Mouse (Mus musculus): ENCODE data around the gene Stx3. TPM values are rescaled to one million over a fixed set of nuclear protein-coding genes. Genes with fewer than 3 reads are reported as not detected.

Stx3 gene
- polyA plus RNA-seq, 1 experiment from 2014 or later: 11.2 TPM

DNA sequence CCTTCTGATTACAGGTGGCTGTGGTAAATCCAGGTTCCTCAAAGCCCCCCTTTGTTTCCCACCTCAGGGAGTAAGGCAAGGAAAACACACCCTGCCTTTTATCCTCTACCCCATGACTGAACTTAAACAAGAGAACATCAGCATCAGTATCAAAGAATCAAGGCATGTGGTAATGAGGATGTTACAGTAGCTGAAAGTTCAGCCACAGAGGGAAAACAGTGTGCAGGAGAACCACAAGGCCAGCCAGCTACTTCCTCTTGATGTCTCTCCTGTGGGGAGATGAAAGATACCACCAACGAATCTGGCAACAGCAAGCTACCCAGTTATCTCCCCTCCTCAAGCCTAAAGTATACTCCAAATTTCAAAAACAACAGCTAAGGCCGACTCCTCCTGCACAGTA, 12.0 kb downstream of the Stx3 start:
- Histone ChIP-seq H3K36me3 (no peaks in the 10 kb centered on the region), H3K4me2 (no peak overlapping the region), H3K9ac (no peak overlapping the region), H3K9me3 (no peaks in the 10 kb centered on the region), H3K4me1 (0 out of 2 replicates have a peak, but pooled peaks cover 3% of the 10 kb centered on the region), H3K4me3 (no peak overlapping the region), H3K27me3 (no peaks in the 10 kb centered on the region), H3K27ac (no peak overlapping the region)
- ATAC-seq (ENCODE audit: insufficient number of reproducible peaks, insufficient read depth, low FRiP score, low TSS enrichment, low read depth): no peak
- WGBS: 63% methylated on average over 2 of the region's 2 CpGs

DNA sequence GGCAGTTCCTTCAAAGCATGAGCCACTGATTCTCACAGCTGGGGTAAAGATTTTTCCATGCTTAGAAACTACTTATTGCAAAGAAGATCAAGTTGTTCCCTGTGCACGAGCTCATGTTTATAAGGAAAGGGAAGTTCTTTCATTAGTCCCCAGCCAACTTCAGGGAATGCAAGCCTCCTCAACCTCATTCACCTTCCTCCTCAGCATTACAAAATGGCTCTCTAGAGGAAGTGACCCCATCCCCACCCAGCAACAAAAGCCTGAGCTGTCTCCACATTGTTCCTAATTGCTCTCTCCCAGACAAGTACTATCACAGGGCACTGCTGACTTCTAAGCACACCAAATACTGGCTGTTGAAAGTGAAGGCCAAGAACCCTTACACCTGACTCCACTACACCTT, 14.8 kb downstream of the Stx3 start:
- Histone ChIP-seq H3K27ac (no peak overlapping the region), H3K9me3 (no peaks in the 10 kb centered on the region), H3K36me3 (no peaks in the 10 kb centered on the region), H3K9ac (no peak overlapping the region), H3K27me3 (no peaks in the 10 kb centered on the region), H3K4me1 (no peaks in the 10 kb centered on the region), H3K4me3 (no peak overlapping the region), H3K4me2 (no peak overlapping the region)
- no peak for ATAC-seq (ENCODE audit: insufficient number of reproducible peaks, insufficient read depth, low FRiP score, low TSS enrichment, low read depth)
- 62% methylated on average over 1 of the region's 1 CpGs for WGBS

GRCm38 (mm10) chr19:11800531-11801315, 18.5 kb downstream of the Stx3 start:
- WGBS: 74% methylated on average over 8 of the region's 8 CpGs
- Histone ChIP-seq H3K4me2 (no peak overlapping the region), H3K27ac (no peak overlapping the region), H3K9ac (no peak overlapping the region), H3K36me3 (no peaks in the 10 kb centered on the region), H3K4me1 (no peaks in the 10 kb centered on the region), H3K4me3 (no peak overlapping the region), H3K9me3 (no peaks in the 10 kb centered on the region), H3K27me3 (no peaks in the 10 kb centered on the region)
- ATAC-seq (ENCODE audit: insufficient number of reproducible peaks, insufficient read depth, low FRiP score, low TSS enrichment, low read depth): no peak

DNA sequence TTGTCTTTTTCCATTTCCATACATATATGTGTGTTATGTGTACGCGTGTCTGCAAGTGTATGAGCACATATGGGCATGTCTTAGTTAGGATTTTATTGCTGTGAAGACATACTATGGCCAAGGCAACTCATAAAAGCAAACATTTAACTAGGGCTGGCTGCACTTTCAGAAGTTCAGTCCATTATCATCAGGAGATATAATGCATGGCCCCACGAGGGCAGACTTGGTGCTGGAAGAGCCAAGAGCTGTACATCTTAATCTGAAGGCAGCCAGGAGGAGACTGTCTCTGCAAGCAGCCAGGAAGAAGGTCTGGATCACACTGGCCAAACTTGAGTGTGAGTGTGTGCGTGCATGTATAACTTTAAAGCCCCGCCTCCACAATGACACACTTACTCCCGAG, 24.8 kb downstream of the Stx3 start:
- Histone ChIP-seq H3K27ac (no peak overlapping the region), H3K4me1 (no peaks in the 10 kb centered on the region), H3K4me3 (no peak overlapping the region), H3K36me3 (no peaks in the 10 kb centered on the region), H3K27me3 (no peaks in the 10 kb centered on the region), H3K4me2 (no peak overlapping the region), H3K9me3 (no peaks in the 10 kb centered on the region), H3K9ac (no peak overlapping the region)
- ATAC-seq (ENCODE audit: insufficient number of reproducible peaks, insufficient read depth, low FRiP score, low TSS enrichment, low read depth): no peak
- WGBS: 85% methylated on average over 6 of the region's 6 CpGs

DNA sequence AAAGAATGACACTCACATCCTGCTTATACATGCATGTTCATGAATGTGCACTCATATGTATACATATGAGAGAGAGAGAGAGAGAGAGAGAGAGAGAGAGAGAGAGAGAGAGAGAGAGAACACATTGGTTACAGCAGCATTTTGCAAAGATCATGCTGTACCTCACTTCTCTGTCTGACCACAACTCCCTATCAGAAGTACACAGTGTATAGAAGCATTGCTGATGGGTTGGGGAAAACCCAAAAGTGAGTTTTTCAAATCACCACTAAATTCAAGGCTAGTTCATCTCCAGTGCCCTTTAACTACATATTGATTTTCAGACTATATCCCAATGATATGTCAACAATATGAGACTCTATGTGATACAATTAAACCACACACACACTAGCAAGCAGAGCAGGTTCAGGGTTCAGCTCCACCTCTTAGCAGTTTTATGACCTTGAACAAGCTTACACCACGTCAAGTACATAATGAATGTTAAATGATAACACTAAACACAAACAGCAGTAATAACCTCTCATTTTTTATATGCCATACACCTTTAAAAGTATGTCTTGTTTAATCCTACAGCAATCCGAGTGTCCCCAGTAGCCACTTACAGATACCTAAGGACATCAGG, 25.4 kb downstream of the Stx3 start:
- H3K36me3 ChIP-seq: no peaks in the 10 kb centered on the region
- H3K4me3 ChIP-seq: no peak overlapping the region
- 72% methylated on average over 2 of the region's 2 CpGs for WGBS
- H3K9me3 ChIP-seq: no peaks in the 10 kb centered on the region
- H3K4me1 ChIP-seq: no peaks in the 10 kb centered on the region
- no peak overlapping the region for H3K4me2 ChIP-seq
- H3K27ac ChIP-seq: no peak overlapping the region
- no peak for ATAC-seq (ENCODE audit: insufficient number of reproducible peaks, insufficient read depth, low FRiP score, low TSS enrichment, low read depth)
- H3K9ac ChIP-seq: no peak overlapping the region
- H3K27me3 ChIP-seq: no peaks in the 10 kb centered on the region

DNA sequence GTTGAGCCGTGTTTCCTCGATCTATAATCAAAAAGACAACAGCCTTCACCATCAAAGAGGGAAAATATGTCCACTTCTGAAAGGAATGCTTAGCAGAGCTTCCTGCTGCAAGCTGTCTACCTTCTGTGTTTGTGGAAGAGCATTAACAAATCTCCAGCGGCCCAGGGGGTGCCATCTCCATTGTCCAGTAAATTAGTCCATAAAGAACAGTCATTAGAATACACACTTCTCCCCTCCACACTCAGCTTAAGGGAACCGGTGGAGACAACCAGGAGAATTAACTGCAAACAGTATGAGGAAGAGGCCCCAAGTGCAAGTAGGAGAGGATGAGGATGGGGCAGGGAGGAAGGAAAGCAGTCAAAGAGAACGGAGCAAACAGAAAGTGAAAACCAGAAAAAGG, 27.4 kb downstream of the Stx3 start:
- no peak overlapping the region for H3K4me2 ChIP-seq
- H3K9ac ChIP-seq: no peak overlapping the region
- H3K27me3 ChIP-seq: no peaks in the 10 kb centered on the region
- no peak for ATAC-seq (ENCODE audit: insufficient number of reproducible peaks, insufficient read depth, low FRiP score, low TSS enrichment, low read depth)
- no peak overlapping the region for H3K4me3 ChIP-seq
- H3K36me3 ChIP-seq: no peaks in the 10 kb centered on the region
- H3K4me1 ChIP-seq: no peaks in the 10 kb centered on the region
- 79% methylated on average over 5 of the region's 5 CpGs for WGBS
- no peak overlapping the region for H3K27ac ChIP-seq
- H3K9me3 ChIP-seq: no peaks in the 10 kb centered on the region

- Histone ChIP-seq H3K36me3 (no peaks in the 10 kb centered on the region), H3K27ac (no peak overlapping the region), H3K27me3 (no peaks in the 10 kb centered on the region), H3K9me3 (no peaks in the 10 kb centered on the region), H3K4me1 (no peaks in the 10 kb centered on the region), H3K9ac (no peak overlapping the region), H3K4me3 (no peak overlapping the region), H3K4me2 (no peak overlapping the region)
- 85% methylated on average over 6 of the region's 6 CpGs for WGBS
- ATAC-seq (ENCODE audit: insufficient number of reproducible peaks, insufficient read depth, low FRiP score, low TSS enrichment, low read depth): no peak
Observed at GRCm38 (mm10) chr19:11788876-11789275, 30.3 kb downstream of the Stx3 start.

- no peak for ATAC-seq (ENCODE audit: insufficient number of reproducible peaks, insufficient read depth, low FRiP score, low TSS enrichment, low read depth)
- H3K9ac ChIP-seq: no peak overlapping the region
- no peaks in the 10 kb centered on the region for H3K9me3 ChIP-seq
- H3K4me2 ChIP-seq: no peak overlapping the region
- no peaks in the 10 kb centered on the region for H3K27me3 ChIP-seq
- no peaks in the 10 kb centered on the region for H3K36me3 ChIP-seq
- H3K4me3 ChIP-seq: no peak overlapping the region
- 90% methylated on average over 6 of the region's 6 CpGs for WGBS
- H3K27ac ChIP-seq: no peak overlapping the region
- H3K4me1 ChIP-seq: no peaks in the 10 kb centered on the region
Observed at GRCm38 (mm10) chr19:11787826-11788225, 31.4 kb downstream of the Stx3 start.

GRCm38 (mm10) chr19:11785409-11786154, 33.6 kb downstream of the Stx3 start:
- Histone ChIP-seq H3K27me3 (no peaks in the 10 kb centered on the region), H3K4me3 (no peak overlapping the region), H3K9ac (no peak overlapping the region), H3K4me1 (no peaks in the 10 kb centered on the region), H3K36me3 (no peaks in the 10 kb centered on the region), H3K4me2 (no peak overlapping the region), H3K27ac (no peak overlapping the region), H3K9me3 (no peaks in the 10 kb centered on the region)
- 88% methylated on average over 14 of the region's 14 CpGs for WGBS
- ATAC-seq (ENCODE audit: insufficient number of reproducible peaks, insufficient read depth, low FRiP score, low TSS enrichment, low read depth): 0 out of 2 replicates have a peak, but pooled peaks have one; percentile 52

GRCm38 (mm10) chr19:11777191-11777865, 41.9 kb downstream of the Stx3 start:
- Histone ChIP-seq H3K27me3 (no peaks in the 10 kb centered on the region), H3K4me3 (no peak overlapping the region), H3K9me3 (no peaks in the 10 kb centered on the region), H3K4me2 (no peak overlapping the region), H3K9ac (no peak overlapping the region), H3K36me3 (peaks cover 32% of the 10 kb centered on the region), H3K27ac (no peak overlapping the region), H3K4me1 (no peaks in the 10 kb centered on the region)
- no peak for ATAC-seq (ENCODE audit: insufficient number of reproducible peaks, insufficient read depth, low FRiP score, low TSS enrichment, low read depth)
- 64% methylated on average over 7 of the region's 7 CpGs for WGBS

DNA sequence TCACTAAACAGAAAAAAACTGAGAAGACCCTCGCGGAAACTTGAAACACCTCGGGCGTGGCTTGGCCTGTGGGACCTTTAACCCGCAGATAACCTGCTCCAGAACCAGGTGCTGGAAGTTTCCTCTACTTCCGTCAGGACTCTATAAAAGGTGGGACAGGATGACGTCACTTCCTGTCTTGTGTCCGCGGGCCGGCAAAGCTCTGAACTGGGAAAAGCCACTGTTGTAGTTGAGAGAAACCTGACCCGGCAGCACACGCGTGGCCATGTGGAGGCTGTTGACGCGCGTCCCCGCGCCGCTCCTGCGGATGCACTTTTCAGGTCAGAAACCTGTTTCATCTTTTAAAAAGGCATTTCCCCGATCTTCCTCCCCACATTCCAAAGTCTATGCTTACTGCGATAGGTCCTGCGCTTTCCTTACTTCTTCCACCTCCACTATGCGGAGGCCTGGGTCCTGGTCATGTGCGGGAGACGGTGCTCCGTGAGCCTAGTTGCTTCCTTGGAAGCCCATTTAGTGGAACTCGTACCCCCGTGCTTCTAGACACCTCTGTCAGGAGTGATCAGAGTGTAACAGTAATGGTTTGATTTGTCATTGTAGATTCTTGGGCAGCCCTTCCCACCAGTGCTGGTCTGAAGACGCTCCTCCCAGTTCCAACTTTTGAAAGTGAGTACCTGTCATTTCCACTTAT, 48.9 kb downstream of the Stx3 start, which contains the start of gene Mrpl16:
Gene Mrpl16, plus strand, starts transcription at position 187 of the 688 bp plus-strand sequence.
- Histone ChIP-seq H3K36me3 (peaks cover 19% of the 10 kb centered on the region), H3K4me1 (peaks cover 7% of the 10 kb centered on the region), H3K4me3 (peak within 1 kb of the TSS; percentile 67), H3K4me2 (peak within 1 kb of the TSS; percentile 73), H3K27me3 (no peaks in the 10 kb centered on the region), H3K27ac (peak within 1 kb of the TSS; percentile 71), H3K9me3 (no peaks in the 10 kb centered on the region), H3K9ac (peak within 1 kb of the TSS; percentile 78)
- 1% methylated on average over 30 of the region's 30 CpGs for WGBS
- ATAC-seq (ENCODE audit: insufficient number of reproducible peaks, insufficient read depth, low FRiP score, low TSS enrichment, low read depth): peak; percentile 88

Measured in embryonic facial prominence, embryonic 13.5 days (tissue).